Mouse (Mus musculus) c-Kit-positive CD71-negative TER-119-negative erythroid progenitor cells, embryonic 14.5 days (primary cell): ENCODE measurements around the gene Tmem37.
A peak's percentile ranks its signal among the peaks of the same experiment; 100 is the strongest.

Source experiments
- DNase-seq: peaks from one replicate; pipeline ENCODE4 v3.0.0-alpha.2; 2013; ENCODE audit warnings: low read depth

Gene Tmem37

DNA sequence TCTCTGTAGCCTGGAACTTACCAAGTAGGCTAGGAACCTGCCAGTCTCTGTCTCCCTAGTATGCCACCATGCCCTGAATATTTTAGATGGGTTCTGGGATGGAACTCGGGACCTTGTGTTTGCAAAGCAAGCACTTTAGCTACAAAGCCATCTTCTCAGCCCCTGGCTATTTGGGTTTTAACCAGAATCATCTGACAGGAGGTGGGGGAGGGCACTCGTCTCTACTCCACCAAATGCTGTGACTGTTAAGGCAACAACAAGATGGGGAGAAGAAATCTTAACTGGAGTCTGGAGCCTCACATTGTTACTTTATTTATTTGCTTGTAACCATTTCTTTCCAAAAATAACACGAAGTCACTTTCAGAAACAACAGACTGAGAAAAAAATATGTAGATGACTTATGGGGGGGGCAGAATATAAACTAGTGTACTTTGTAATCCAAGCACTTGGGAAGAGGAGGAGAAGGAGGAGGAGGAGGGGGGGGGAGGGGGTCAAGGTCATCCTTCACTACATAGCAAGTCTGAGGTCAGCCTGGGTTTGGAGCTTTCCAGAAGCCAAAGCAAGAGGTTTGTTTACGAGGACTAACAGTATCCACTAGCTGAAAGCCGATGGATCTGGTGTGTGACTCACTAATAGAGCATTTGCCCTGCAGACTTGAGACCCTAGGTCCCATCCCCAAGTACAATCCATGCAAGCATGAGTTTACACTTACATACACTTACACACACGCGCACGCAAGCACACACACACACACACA is 16.0 kb downstream of the Tmem37 start:
- DNase-seq: no peak

- no peak for DNase-seq
Observed at GRCm38 (mm10) chr1:120057044-120057443, 16.8 kb downstream of the Tmem37 start.

GRCm38 (mm10) chr1:120056236-120056635 is 17.6 kb downstream of the Tmem37 start:
- DNase-seq: no peak

GRCm38 (mm10) chr1:120055475-120055874 is 18.4 kb downstream of the Tmem37 start:
- no peak for DNase-seq

DNA sequence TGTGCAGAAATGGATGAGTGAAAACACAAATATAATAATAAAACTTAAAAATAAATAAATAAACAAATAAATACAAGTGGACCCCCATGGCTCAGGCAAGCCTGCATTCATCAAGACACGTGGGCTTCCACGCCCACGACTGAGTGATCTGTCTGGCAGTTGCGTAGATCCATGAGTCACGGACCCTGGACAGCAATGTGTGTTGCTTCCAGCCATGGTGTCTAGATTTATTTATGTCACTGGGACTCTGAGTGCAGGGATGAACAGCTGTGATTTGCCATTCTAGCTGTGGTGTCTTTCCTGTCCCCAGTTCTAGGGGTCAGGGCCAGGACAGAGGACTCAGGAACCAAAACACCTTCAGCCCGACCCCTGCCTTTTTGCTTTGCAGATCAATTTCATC is 18.9 kb downstream of the Tmem37 start:
- no peak for DNase-seq

DNA sequence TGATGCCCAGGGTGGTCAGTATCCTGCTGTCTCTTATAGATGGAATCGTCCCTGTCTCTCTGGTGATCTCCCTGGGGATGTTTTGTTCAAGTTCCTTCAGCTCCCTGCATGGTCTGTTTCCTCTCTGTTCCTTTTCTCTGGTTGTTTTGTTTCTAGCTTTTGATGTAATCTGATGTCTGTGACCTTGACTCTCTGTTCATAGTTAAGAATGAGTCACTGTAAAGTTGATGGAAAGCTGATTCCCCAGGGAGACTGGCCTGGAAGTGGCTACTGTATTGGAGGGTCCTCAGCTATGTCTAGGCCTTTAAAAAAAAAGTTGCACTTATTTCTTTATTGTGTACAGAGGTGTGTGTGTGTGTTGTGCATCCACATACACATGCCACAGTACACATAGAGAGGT is 22.8 kb downstream of the Tmem37 start:
- DNase-seq: no peak

DNA sequence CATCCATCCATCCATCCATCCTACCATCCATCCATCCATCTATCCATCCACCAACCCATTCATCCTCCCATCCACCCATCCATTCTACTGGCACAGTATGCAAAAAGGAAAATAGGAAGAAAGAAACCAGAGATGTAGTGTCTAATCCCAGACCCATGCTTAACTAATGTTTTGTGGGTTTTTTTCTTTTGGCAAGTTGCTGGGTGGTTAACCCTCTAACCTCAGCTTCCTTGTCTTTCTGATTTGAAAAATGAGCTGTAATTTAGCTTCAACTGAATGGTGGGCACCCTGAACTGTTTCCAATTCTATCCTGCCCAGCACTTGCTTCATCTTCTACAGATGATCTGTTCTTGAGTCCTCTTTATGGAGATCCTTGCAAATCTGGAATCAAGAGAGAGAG is 26.5 kb downstream of the Tmem37 start:
- no peak for DNase-seq

DNA sequence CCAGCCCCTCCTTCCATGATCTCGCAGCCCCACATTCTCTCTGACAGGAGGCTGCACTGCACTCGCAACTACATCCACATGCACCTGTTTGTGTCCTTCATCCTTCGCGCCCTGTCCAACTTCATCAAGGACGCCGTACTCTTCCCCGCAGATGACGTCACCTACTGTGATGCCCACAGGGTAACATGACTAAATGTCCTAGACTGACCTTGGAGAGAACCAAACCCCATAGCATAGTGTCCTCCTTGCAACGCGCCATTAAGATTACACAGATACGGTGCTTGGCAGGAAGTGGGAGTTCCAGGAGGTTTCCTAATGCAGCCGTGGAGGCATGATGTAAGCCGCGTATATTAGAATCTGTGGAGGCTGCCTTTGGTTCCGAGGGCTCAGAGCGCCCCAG is 29.3 kb downstream of the Tmem37 start:
- DNase-seq: no peak

GRCm38 (mm10) chr1:120042421-120042820 is 31.5 kb downstream of the Tmem37 start:
- no peak for DNase-seq

DNA sequence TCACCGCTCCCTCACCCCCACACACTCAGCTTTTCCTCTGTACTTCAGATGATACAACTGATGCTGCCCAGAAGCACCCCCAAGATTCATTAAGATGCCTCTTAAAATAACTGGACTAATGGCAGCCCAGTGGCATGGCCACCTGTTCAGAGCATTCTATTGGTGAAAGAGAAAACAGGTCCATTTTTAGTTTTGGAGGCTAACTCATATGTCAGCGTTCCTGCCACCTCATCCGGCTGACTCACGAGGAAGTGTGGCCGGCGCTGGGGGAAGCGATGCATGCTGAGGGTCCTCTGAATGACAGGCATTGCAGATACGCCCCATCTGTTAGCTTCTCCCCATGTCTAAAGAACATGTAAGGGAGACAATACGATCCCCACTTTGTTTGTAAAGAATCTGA is 35.3 kb downstream of the Tmem37 start:
- DNase-seq: no peak

- no peak for DNase-seq
Observed at GRCm38 (mm10) chr1:120037021-120037683, 36.7 kb downstream of the Tmem37 start.

DNA sequence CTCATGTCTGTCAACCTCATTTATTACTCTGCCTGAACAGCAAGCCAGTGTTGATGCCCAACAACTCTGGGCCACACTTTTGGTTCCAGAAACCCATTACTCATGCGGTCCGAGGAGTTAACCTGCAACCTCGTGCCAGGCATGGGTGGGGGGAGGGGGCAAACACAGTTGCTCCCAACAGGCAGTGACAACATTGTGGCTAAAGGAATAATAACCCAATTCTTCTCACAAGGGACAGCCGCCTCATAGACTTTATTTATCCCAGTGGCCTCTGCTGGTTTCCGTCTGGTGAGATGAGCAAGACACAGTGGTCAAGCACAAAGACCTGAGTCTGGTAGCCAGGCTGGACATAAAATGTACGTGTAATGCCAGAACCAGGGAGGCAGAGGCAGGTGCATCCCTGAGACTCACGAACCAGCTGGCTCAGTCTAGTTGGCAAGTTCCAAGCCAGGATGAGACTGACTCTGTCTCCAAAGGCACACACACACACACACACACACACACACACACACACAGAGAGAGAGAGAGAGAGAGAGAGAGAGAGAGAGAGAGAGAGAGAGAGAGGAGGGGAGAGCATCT is 38.3 kb downstream of the Tmem37 start:
- no peak for DNase-seq

DNA sequence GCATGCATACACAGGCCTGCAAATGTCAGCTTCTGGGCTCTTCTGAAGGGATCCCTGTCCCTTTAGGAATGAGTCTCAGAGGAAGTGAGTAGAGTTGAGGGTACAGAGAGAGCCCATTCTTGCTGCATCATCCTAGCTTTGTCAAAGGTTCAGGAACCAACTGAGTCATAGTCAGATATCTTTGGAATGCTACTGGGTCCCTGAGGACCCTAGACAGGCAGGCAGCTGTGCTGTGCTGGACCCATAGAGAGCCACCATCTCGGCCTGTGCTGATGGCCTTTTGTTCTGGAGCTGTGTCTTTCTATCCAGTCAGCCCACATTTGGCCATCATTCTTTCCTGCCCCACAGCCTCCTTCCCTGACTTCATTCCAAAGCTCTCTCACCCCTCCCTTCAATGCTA is 39.1 kb downstream of the Tmem37 start:
- no peak for DNase-seq

GRCm38 (mm10) chr1:120033469-120033854 is 40.4 kb downstream of the Tmem37 start:
- DNase-seq: no peak

DNA sequence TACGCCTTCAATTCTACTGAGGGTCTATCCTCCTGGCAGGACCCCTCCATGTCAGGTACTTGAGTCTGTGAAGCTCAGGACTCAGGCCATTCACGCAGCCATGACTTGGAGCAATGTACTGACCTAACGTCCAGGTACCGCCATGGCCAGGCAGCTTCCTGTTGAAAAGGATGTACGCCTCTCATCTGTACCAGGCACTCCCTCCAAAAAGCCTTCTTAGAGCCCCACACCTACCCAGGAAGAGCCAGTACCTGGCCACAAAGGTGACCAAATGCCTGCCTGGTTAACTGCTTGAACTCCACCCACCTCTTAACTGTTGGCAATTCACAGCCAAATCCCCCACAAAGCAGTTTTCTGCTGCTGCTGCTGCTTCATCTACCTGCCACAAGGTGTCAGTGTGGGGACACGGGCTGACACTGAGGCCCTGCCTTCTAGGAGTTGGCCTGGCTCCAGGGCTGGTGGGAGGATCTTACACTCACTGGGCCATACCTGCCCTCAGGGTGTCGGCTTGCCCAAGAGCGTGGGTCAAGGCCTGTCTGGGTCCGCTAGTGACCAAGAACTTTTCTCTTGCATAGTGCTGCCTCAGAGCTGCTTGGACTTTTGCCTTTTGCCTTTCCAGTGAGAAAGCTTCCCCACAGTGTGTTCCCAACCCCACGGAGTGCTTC is 40.9 kb downstream of the Tmem37 start:
- peak; percentile 61 for DNase-seq

- no peak for DNase-seq
Observed at GRCm38 (mm10) chr1:120030474-120030873, 43.4 kb downstream of the Tmem37 start.

DNA sequence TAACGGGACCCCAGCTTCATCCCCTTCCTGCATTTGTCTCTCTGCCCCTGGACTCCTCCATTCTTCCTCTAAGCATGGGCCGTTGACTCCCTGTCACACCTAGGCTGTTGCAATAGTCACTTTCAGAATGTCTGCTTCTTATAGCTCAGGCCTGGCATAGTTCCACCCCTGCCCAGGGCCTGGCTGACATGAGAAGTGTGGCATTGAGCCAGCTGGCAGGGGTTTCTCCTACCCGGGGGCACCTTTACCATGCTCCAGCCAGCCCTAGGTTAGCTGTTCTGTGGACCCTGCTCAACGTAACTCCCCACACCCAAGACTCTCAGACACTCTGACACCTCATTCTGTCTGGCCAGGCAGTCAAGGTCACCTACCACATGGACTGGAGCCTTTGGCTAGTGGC is 46.2 kb downstream of the Tmem37 start:
- DNase-seq: no peak

DNA sequence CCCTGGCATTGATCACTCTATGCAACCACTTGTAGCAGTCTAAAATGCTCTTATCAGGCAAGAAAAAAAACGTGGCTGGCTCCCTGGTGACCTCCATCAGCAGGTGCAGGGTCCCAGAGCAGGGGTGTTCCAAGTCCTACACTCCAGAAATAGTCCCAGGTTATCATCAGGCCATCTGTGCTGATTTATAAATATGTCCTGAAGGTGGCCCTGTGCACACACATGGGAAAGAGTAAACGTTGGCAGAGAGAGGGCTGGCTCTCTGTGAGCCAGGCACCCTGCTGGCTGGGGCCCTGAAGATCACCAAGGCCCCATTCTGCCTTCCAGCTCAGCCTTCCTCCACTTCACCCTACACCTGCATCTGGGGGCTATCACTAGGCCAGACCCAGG is 48.8 kb downstream of the Tmem37 start:
- DNase-seq: no peak

GRCm38 (mm10) chr1:120024331-120025049 is 49.4 kb downstream of the Tmem37 start:
- no peak for DNase-seq

GRCm38 (mm10) chr1:120021951-120022350 is 51.9 kb downstream of the Tmem37 start:
- no peak for DNase-seq

DNA sequence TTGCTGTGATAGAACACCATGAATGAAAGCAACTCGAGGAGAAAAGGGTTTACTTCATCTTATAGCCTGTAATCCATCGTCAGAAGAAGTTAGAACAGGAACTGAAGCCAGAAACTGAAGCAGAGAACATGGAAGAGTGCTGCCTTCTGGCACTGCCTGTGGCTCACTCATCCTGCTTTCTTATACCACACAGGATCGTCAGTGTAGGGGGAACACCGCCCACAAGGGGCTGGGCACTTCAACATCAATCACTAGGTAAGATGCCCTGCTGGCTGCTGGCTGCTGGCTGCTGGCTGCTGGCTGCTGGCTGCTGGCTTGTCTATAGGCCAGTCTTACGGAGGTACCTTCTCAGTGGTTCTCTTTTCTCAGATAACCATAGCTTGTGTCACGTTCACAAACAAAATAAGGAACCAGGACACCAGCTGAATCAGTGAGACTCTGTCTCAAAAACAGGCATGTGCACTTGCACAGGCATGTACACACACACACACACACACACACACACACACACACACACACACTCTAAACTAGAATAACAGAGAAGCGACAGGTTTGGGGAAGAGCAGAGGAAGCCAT is 53.5 kb downstream of the Tmem37 start:
- DNase-seq: no peak

DNA sequence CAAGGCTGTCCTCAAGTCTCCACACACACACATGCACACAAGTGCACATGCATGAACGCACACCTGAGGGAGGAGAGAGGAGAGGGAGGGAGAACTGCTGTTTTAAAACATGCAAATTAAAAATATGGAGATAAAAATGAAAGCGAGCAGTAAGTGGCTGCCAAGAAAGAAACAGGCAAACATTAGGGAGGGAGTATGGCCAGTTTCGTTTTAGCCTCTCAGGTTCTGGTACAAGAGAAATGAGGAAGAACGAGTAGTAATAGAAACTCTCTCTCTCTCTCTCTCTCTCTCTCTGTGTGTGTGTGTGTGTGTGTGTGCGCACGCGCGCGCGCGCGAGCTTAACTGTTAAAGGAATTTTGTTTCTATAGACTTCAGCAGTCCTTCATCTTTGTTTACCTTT is 54.4 kb downstream of the Tmem37 start:
- DNase-seq: no peak
